In genomic region chr1:156999272-156999671, GRCm38 (mm10) we compare ENCODE assay signal across 1 mouse cellular context.
A peak's percentile ranks its signal among the peaks of the same experiment; 100 is the strongest.
TF ChIP-seq lines count a peak whose summit lies in the region.

No protein-coding gene starts in this region.

TF ChIP-seq in CH12.LX, 34 proteins besides CTCF, POLR2A, EP300 and RAD21 (continued from another document):
- TF ChIP-seq HCFC1 (IDR thresholded peaks at IDR 0.05; ENCODE audit: low read depth, low read length) (no peak), CHD1 (IDR thresholded peaks at IDR 0.05; ENCODE audit: low read depth, low read length) (no peak), MAFK (IDR thresholded peaks at IDR 0.05; ENCODE audit: insufficient replicate concordance, low read length) (no peak), ZC3H11A (IDR thresholded peaks at IDR 0.05; ENCODE audit: low read depth, low read length) (no peak), KAT2A (IDR thresholded peaks at IDR 0.05; ENCODE audit: insufficient replicate concordance, low read length) (no peak), IRF4 (IDR thresholded peaks at IDR 0.05; ENCODE audit: low read depth, low read length) (peak; percentile 54; the same call in 1 of the 2 replicates), RCOR1 (conservative IDR thresholded peaks at IDR 0.05; ENCODE audit: low read depth, low read length) (0 out of 2 replicates have a peak, but pooled peaks have one; percentile 21), MXI1 (IDR thresholded peaks at IDR 0.05; ENCODE audit: low read depth, low read length) (peak; percentile 53; the same call in 1 of the 2 replicates), ZNF384 (IDR thresholded peaks at IDR 0.05; ENCODE audit: low read depth, low read length) (no peak), JUN (IDR thresholded peaks at IDR 0.05; ENCODE audit: insufficient read depth, low read depth, low read length) (no peak; the same call in 1 of the 2 replicates), ELF1 (IDR thresholded peaks at IDR 0.05; ENCODE audit: low read depth, low read length) (no peak), ETS1 (conservative IDR thresholded peaks at IDR 0.05; ENCODE audit: low read depth, low read length) (peak; percentile 68), MAX (IDR thresholded peaks at IDR 0.05; ENCODE audit: low read length) (peak; percentile 94), TCF12 (IDR thresholded peaks at IDR 0.05; ENCODE audit: low read depth, low read length) (peak; percentile 68), BHLHE40 (IDR thresholded peaks at IDR 0.05; ENCODE audit: low read depth, low read length) (peak; percentile 74), ZKSCAN1 (IDR thresholded peaks at IDR 0.05; ENCODE audit: borderline replicate concordance, low read depth, low read length) (no peak), MYC (IDR thresholded peaks at IDR 0.05; ENCODE audit: low read depth, low read length) (peak; percentile 89), SIN3A (IDR thresholded peaks at IDR 0.05; ENCODE audit: low read length) (peak; percentile 21; the same call in 1 of the 2 replicates), TBP (conservative IDR thresholded peaks at IDR 0.05; ENCODE audit: low read depth, low read length) (peak; percentile 68; the same call in 1 of the 2 replicates), E2F4 (IDR thresholded peaks at IDR 0.05; ENCODE audit: insufficient replicate concordance, low read depth, low read length) (no peak), SMC3 (IDR thresholded peaks at IDR 0.05; ENCODE audit: low read depth, low read length) (peak; percentile 12)
